Mouse (Mus musculus) limb, embryonic 13.5 days (tissue): ENCODE results near the gene Zfp787. TPM values are rescaled to one million over a fixed set of nuclear protein-coding genes. Genes with fewer than 3 reads are reported as not detected.
A peak's percentile ranks its signal among the peaks of the same experiment; 100 is the strongest.

Source experiments
- ATAC-seq: fragments of 200-750 bp; cut with Nextera tagmentation; 2 replicates; pipeline ENCODE4 v1.8.0; 2017; ENCODE audit warnings: low read depth, moderate number of reproducible peaks, moderate TSS enrichment; ENCODE audit not compliant: low FRiP score
- H3K27ac ChIP-seq: fragments of 300-500 bp; sonication (generic); 2 replicates; pipeline ENCODE4 v1.5.1; 2015; ENCODE audit warnings: inconsistent platforms, mild to moderate bottlenecking, moderate library complexity
- H3K27me3 ChIP-seq: fragments of 300-500 bp; sonication (generic); 2 replicates; pipeline ENCODE4 v1.6.1; 2015; ENCODE audit warnings: mild to moderate bottlenecking, inconsistent platforms
- H3K36me3 ChIP-seq: fragments of 300-500 bp; sonication (generic); 2 replicates; pipeline ENCODE4 v1.6.1; 2015; ENCODE audit warnings: inconsistent platforms, mild to moderate bottlenecking, moderate library complexity
- H3K4me1 ChIP-seq: fragments of 300-500 bp; sonication (generic); 2 replicates; pipeline ENCODE4 v1.6.1; 2015; ENCODE audit warnings: inconsistent platforms
- H3K4me2 ChIP-seq: fragments of 300-500 bp; sonication (generic); replicated peaks from 2 replicates; pipeline ENCODE4 v1.6.1; 2015; ENCODE audit warnings: inconsistent platforms, mild to moderate bottlenecking, moderate library complexity
- H3K4me3 ChIP-seq: fragments of 300-500 bp; sonication (generic); 2 replicates; pipeline ENCODE4 v1.5.1; 2015; ENCODE audit warnings: moderate library complexity, mild to moderate bottlenecking, inconsistent platforms
- H3K9ac ChIP-seq: fragments of 300-500 bp; sonication (generic); 2 replicates; pipeline ENCODE4 v1.6.1; 2015; ENCODE audit warnings: mild to moderate bottlenecking, inconsistent platforms
- H3K9me3 ChIP-seq: fragments of 300-500 bp; sonication (generic); 2 replicates; pipeline ENCODE4 v1.6.1; 2016; ENCODE audit warnings: inconsistent platforms
- WGBS: fragments of 180-500 bp; shearing (Covaris S2); methylation state at CpG from one replicate; pipeline ENCODE4 v1.1.7; 2015; 5-methylcytosine and 5-hydroxymethylcytosine counted together
- polyA plus RNA-seq: library from polyadenylated mRNA; unstranded; fragments of >200 nt; fragmentation: Nextera tagmentation; extraction: Ambion mirVana; gene quantifications from 2 replicates; pipeline ENCODE4 v1.2.1, GENCODE M21; 2015

Gene Zfp787
- polyA plus RNA-seq: 24.2 and 24.4 TPM in 2 replicates

DNA sequence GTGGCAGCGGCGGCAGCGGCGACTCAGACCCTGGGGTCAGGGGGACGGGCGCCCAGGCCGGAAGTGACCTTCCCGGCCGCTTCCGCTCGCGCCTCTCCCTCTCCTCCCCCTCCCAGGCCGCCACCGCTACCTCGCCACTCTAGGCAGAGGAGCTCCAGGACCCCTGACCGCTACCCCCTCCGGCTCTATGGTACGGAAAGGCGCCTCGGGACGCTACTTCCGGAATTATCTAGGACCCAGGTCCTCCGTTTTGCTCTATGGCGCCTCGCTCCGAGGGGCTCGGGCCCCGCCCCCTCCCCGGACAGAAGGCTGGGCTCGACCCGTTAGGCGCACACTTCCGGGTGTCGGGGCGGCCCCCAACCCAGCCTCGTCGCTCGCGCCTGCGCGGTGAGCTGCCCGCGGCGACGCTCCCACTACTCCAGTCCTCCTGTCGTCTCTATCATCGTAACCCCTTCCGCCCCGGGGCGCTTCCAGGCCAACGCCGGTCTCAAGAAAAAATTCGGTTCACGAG, at the start of gene Zfp787:
Zfp787 (minus strand) TSS at position 97 of the 511 bp plus-strand sequence.
- H3K36me3 ChIP-seq: no peaks in the 10 kb centered on the region
- under 1% methylated on average over 54 of the region's 54 CpGs for WGBS
- ATAC-seq: peak; percentile 98

GRCm38 (mm10) chr7:6204200-6204599, 48.4 kb upstream of the Zfp787 start:
- Histone ChIP-seq H3K36me3 (no peaks in the 10 kb centered on the region), H3K4me3 (no peak overlapping the region), H3K27ac (no peak overlapping the region), H3K4me1 (no peaks in the 10 kb centered on the region), H3K27me3 (no peaks in the 10 kb centered on the region), H3K4me2 (no peak overlapping the region), H3K9me3 (no peaks in the 10 kb centered on the region), H3K9ac (no peak overlapping the region)
- 72% methylated on average over 3 of the region's 3 CpGs for WGBS
- ATAC-seq: no peak

More for the DNA sequence above, at the start of gene Zfp787:
- peak within 1 kb of the TSS; percentile 89 for H3K27ac ChIP-seq
- H3K9me3 ChIP-seq: no peaks in the 10 kb centered on the region
- peak within 1 kb of the TSS; percentile 92 for H3K4me2 ChIP-seq
- H3K27me3 ChIP-seq: no peaks in the 10 kb centered on the region
- H3K4me1 ChIP-seq: peaks cover 35% of the 10 kb centered on the region
- peak within 1 kb of the TSS; percentile 89 for H3K4me3 ChIP-seq
- peak within 1 kb of the TSS; percentile 94 for H3K9ac ChIP-seq

DNA sequence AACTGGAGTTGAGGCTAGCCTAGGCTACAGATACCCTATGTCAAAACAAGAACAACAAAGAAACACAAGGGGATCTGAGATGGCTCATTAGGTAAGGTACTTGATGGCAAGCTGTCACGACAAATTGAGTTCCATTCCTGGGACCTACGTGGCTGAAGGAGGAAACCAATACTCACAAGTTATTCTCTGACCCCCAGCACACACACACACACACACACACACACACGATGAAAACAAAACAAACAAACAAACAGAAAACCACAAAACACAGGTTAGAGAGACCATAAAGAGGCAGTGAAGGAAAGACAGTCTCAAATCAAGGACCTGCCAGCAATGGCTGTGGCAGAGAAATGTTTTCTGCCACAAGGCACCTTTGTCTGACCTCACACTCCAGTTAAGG, 41.0 kb upstream of the Zfp787 start, which contains the start of gene Galp:
Galp (plus strand) TSS at position 301 of the 400 bp plus-strand sequence.
- no peaks in the 10 kb centered on the region for H3K27me3 ChIP-seq
- ATAC-seq: no peak
- H3K4me1 ChIP-seq: no peaks in the 10 kb centered on the region
- no peak within 1 kb of the TSS for H3K27ac ChIP-seq
- H3K9ac ChIP-seq: no peak within 1 kb of the TSS
- H3K4me2 ChIP-seq: no peak within 1 kb of the TSS
- H3K9me3 ChIP-seq: no peaks in the 10 kb centered on the region
- no peaks in the 10 kb centered on the region for H3K36me3 ChIP-seq
- WGBS: 68% methylated on average over 3 of the region's 3 CpGs
- H3K4me3 ChIP-seq: no peak within 1 kb of the TSS

DNA sequence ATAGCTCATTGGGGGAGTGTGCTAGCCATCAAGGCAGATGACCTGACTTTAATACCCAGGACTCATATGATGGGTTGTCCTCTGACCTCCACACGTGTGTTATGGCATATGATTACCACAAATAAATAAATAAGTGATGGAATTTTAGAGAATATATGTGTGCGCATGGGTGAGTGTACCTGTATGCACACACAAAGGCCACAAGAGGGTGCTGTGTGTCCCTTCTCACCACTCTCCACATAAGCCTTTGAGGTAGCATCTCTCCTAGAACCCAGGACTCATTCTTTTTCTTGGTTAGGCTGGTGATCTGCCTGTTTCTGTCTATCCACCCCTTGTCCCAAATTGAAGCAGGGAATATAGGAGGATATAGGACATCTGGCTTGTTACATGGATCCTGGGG, 40.0 kb upstream of the Zfp787 start:
- H3K4me3 ChIP-seq: no peak overlapping the region
- no peak for ATAC-seq
- no peaks in the 10 kb centered on the region for H3K27me3 ChIP-seq
- no peaks in the 10 kb centered on the region for H3K4me1 ChIP-seq
- 46% methylated on average over 2 of the region's 2 CpGs for WGBS
- no peak overlapping the region for H3K4me2 ChIP-seq
- peaks cover under 1% of the 10 kb centered on the region for H3K36me3 ChIP-seq
- H3K9me3 ChIP-seq: no peaks in the 10 kb centered on the region
- no peak overlapping the region for H3K27ac ChIP-seq
- H3K9ac ChIP-seq: no peak overlapping the region

- Histone ChIP-seq H3K4me2 (no peak overlapping the region), H3K27me3 (peaks cover 6% of the 10 kb centered on the region), H3K27ac (no peak overlapping the region), H3K9me3 (no peaks in the 10 kb centered on the region), H3K4me1 (no peaks in the 10 kb centered on the region), H3K9ac (no peak overlapping the region), H3K4me3 (no peak overlapping the region), H3K36me3 (peaks cover 17% of the 10 kb centered on the region)
- 16% methylated on average over 5 of the region's 5 CpGs for WGBS
- ATAC-seq: peak; percentile 68; the same call in 1 of the 2 replicates
Measured at GRCm38 (mm10) chr7:6194129-6194528, 38.3 kb upstream of the Zfp787 start.

- ATAC-seq: no peak
- no peak overlapping the region for H3K4me3 ChIP-seq
- H3K9me3 ChIP-seq: no peaks in the 10 kb centered on the region
- H3K4me2 ChIP-seq: no peak overlapping the region
- H3K27ac ChIP-seq: no peak overlapping the region
- H3K4me1 ChIP-seq: no peaks in the 10 kb centered on the region
- peaks cover 13% of the 10 kb centered on the region for H3K27me3 ChIP-seq
- H3K36me3 ChIP-seq: peaks cover 44% of the 10 kb centered on the region
- 34% methylated on average over 3 of the region's 3 CpGs for WGBS
- H3K9ac ChIP-seq: no peak overlapping the region
Measured at GRCm38 (mm10) chr7:6191376-6191775, 35.6 kb upstream of the Zfp787 start.

DNA sequence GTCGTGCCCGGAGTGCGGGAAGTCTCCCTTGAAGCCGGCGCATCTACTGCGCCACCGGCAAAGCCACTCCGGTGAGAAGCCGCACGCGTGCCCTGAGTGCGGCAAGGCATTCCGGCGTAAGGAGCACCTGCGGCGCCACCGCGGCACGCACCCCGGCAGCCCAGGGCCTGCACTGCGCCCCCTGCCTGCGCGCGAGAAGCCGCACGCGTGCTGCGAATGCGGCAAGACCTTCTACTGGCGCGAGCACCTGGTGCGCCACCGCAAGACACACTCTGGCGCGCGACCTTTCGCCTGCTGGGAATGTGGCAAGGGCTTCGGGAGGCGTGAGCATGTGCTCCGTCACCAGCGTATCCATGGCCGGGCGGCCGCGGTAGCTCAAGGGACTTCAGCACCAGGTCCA, 33.7 kb upstream of the Zfp787 start:
- no peak overlapping the region for H3K9ac ChIP-seq
- 41% methylated on average over 45 of the region's 45 CpGs for WGBS
- no peak for ATAC-seq
- H3K4me2 ChIP-seq: no peak overlapping the region
- H3K4me3 ChIP-seq: no peak overlapping the region
- no peaks in the 10 kb centered on the region for H3K4me1 ChIP-seq
- peaks cover 13% of the 10 kb centered on the region for H3K27me3 ChIP-seq
- H3K36me3 ChIP-seq: peaks cover 61% of the 10 kb centered on the region
- no peak overlapping the region for H3K27ac ChIP-seq
- peaks cover 5% of the 10 kb centered on the region; the same call in 1 of the 2 replicates for H3K9me3 ChIP-seq

GRCm38 (mm10) chr7:6186756-6187155, 31.0 kb upstream of the Zfp787 start:
- H3K4me3 ChIP-seq: no peak overlapping the region
- WGBS: 86% methylated on average over 2 of the region's 2 CpGs
- no peak overlapping the region for H3K9ac ChIP-seq
- no peaks in the 10 kb centered on the region for H3K4me1 ChIP-seq
- H3K4me2 ChIP-seq: no peak overlapping the region
- H3K36me3 ChIP-seq: peaks cover 82% of the 10 kb centered on the region
- peaks cover 13% of the 10 kb centered on the region for H3K27me3 ChIP-seq
- ATAC-seq: no peak
- H3K27ac ChIP-seq: no peak overlapping the region
- H3K9me3 ChIP-seq: peaks cover 5% of the 10 kb centered on the region; the same call in 1 of the 2 replicates

GRCm38 (mm10) chr7:6186176-6186575, 30.4 kb upstream of the Zfp787 start:
- peaks cover 82% of the 10 kb centered on the region for H3K36me3 ChIP-seq
- H3K27ac ChIP-seq: no peak overlapping the region
- H3K27me3 ChIP-seq: peaks cover 13% of the 10 kb centered on the region
- no peak overlapping the region for H3K9ac ChIP-seq
- WGBS: 88% methylated on average over 2 of the region's 2 CpGs
- no peak overlapping the region for H3K4me3 ChIP-seq
- no peak overlapping the region for H3K4me2 ChIP-seq
- H3K9me3 ChIP-seq: peaks cover 5% of the 10 kb centered on the region; the same call in 1 of the 2 replicates
- no peaks in the 10 kb centered on the region for H3K4me1 ChIP-seq
- ATAC-seq: no peak

DNA sequence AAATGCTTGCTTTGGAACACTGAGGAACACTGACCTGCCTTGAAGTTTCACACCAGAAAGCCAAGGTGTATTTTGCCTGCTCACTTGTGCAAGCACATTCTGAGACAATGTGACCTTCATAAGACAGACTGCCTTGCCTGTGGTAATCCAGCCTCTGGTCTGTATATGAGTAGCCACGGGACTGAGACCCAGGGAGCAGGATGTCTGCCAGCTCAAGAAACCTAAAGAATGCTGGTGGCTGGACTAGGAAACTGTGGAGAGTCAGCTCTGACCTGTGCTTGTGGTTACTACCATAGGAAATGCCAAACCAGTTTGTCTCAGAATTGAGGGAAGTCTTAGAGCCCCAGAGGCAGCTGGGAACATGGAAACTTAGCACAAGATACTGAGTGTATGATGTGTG, 29.6 kb upstream of the Zfp787 start:
- peaks cover 77% of the 10 kb centered on the region for H3K36me3 ChIP-seq
- no peak overlapping the region for H3K4me2 ChIP-seq
- no peak overlapping the region for H3K27ac ChIP-seq
- no peak overlapping the region for H3K9ac ChIP-seq
- no peak for ATAC-seq
- peaks cover 13% of the 10 kb centered on the region for H3K27me3 ChIP-seq
- WGBS: 88% methylated on average over 1 of the region's 1 CpGs
- H3K4me1 ChIP-seq: no peaks in the 10 kb centered on the region
- H3K4me3 ChIP-seq: no peak overlapping the region
- H3K9me3 ChIP-seq: peaks cover 5% of the 10 kb centered on the region; the same call in 1 of the 2 replicates

DNA sequence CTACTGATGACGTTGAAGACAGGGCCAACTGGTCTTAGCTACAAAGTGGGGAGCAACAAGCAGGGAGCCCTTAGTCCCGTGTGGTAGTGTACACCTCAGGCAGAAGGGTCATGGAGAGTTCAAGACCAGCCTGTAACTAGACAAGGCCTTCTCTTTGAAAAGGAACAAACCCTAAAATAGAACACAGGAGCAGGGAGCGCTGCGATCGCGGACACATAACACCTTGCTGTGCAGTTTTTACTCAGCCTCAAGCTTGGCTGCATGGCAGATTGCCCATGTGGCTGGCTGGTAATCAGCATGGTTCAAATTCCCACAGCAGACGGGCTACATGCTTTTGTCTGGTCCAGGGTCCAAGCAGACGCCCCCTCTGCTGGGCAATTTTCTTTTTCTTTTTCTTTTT, 28.7 kb upstream of the Zfp787 start:
- Histone ChIP-seq H3K4me1 (no peaks in the 10 kb centered on the region), H3K9me3 (peaks cover 5% of the 10 kb centered on the region; the same call in 1 of the 2 replicates), H3K27ac (no peak overlapping the region), H3K36me3 (peaks cover 74% of the 10 kb centered on the region), H3K9ac (no peak overlapping the region), H3K27me3 (peaks cover 11% of the 10 kb centered on the region), H3K4me2 (no peak overlapping the region), H3K4me3 (no peak overlapping the region)
- ATAC-seq: no peak
- 79% methylated on average over 8 of the region's 8 CpGs for WGBS

GRCm38 (mm10) chr7:6183802-6184201, 28.0 kb upstream of the Zfp787 start:
- 0 out of 2 replicates have a peak, but pooled peaks cover 3% of the 10 kb centered on the region for H3K27me3 ChIP-seq
- ATAC-seq: no peak
- peaks cover 5% of the 10 kb centered on the region; the same call in 1 of the 2 replicates for H3K9me3 ChIP-seq
- no peak overlapping the region for H3K9ac ChIP-seq
- peaks cover 72% of the 10 kb centered on the region for H3K36me3 ChIP-seq
- 96% methylated on average over 19 of the region's 19 CpGs for WGBS
- no peak overlapping the region for H3K4me3 ChIP-seq
- no peak overlapping the region for H3K4me2 ChIP-seq
- 0 out of 2 replicates have a peak, but pooled peaks cover 2% of the 10 kb centered on the region for H3K4me1 ChIP-seq
- no peak overlapping the region for H3K27ac ChIP-seq

GRCm38 (mm10) chr7:6182882-6183281, 27.1 kb upstream of the Zfp787 start:
- H3K27ac ChIP-seq: no peak overlapping the region
- H3K27me3 ChIP-seq: no peaks in the 10 kb centered on the region
- H3K4me3 ChIP-seq: no peak overlapping the region
- H3K9me3 ChIP-seq: peaks cover 5% of the 10 kb centered on the region; the same call in 1 of the 2 replicates
- no peak overlapping the region for H3K9ac ChIP-seq
- H3K4me2 ChIP-seq: no peak overlapping the region
- no peak for ATAC-seq
- peaks cover 65% of the 10 kb centered on the region for H3K36me3 ChIP-seq
- H3K4me1 ChIP-seq: 0 out of 2 replicates have a peak, but pooled peaks cover 3% of the 10 kb centered on the region
